Mouse (Mus musculus) heart, embryonic 11.5 days (tissue): Measurements from ENCODE around the gene Hoxa11. TPM values are rescaled to one million over a fixed set of nuclear protein-coding genes. Genes with fewer than 3 reads are reported as not detected.

ENCODE experiments used
- ATAC-seq: fragments of 200-750 bp; cut with Nextera tagmentation; replicated peaks from 2 replicates; pipeline ENCODE4 v1.8.0; 2017; ENCODE audit warnings: moderate library complexity; ENCODE audit not compliant: insufficient number of reproducible peaks, low FRiP score, low TSS enrichment
- H3K27ac ChIP-seq: fragments of 300-500 bp; sonication (generic); 2 replicates; pipeline ENCODE4 v1.5.1; 2014; ENCODE audit warnings: mild to moderate bottlenecking, low read depth, low read length
- H3K27me3 ChIP-seq: fragments of 300-500 bp; sonication (generic); 2 replicates; pipeline ENCODE4 v1.6.1; 2014; ENCODE audit warnings: mild to moderate bottlenecking, low read length, mixed read lengths; ENCODE audit not compliant: control insufficient read depth, insufficient read depth
- H3K36me3 ChIP-seq: fragments of 300-500 bp; sonication (generic); 2 replicates; pipeline ENCODE4 v1.6.1; 2014; ENCODE audit warnings: mild to moderate bottlenecking, low read length, moderate library complexity, mixed read lengths; ENCODE audit not compliant: control insufficient read depth, insufficient read depth
- H3K4me1 ChIP-seq: fragments of 300-500 bp; sonication (generic); 2 replicates; pipeline ENCODE4 v1.6.1; 2014; ENCODE audit warnings: low read length; ENCODE audit not compliant: control insufficient read depth, insufficient read depth
- H3K4me2 ChIP-seq: fragments of 300-500 bp; sonication (generic); 2 replicates; pipeline ENCODE4 v1.6.1; 2014; ENCODE audit warnings: mild to moderate bottlenecking, moderate library complexity
- H3K4me3 ChIP-seq: fragments of 300-500 bp; sonication (generic); 2 replicates; pipeline ENCODE4 v1.5.1; 2014; ENCODE audit warnings: low read depth, low read length
- H3K9ac ChIP-seq: fragments of 300-500 bp; sonication (generic); 2 replicates; pipeline ENCODE4 v1.6.1; 2014; ENCODE audit warnings: mild to moderate bottlenecking, low read depth, low read length, moderate library complexity
- H3K9me3 ChIP-seq: fragments of 300-500 bp; sonication (generic); replicated peaks from 2 replicates; pipeline ENCODE4 v1.6.1; 2016; ENCODE audit warnings: low read length; ENCODE audit not compliant: control insufficient read depth
- WGBS: fragments of 180-500 bp; shearing (Covaris S2); extraction: QIAGEN DNeasy Blood & Tissue Kit; methylation state at CpG from one replicate; pipeline ENCODE4 v1.1.7; 2014; ENCODE audit not compliant: insufficient replicate concordance; 5-methylcytosine and 5-hydroxymethylcytosine counted together
- polyA plus RNA-seq: library from polyadenylated mRNA; unstranded; fragments of >200 nt; fragmentation: Nextera tagmentation; extraction: Ambion mirVana; gene quantifications from 2 replicates; pipeline ENCODE4 v1.2.1, GENCODE M21; 2014

The Hoxa11 gene
- polyA plus RNA-seq, 1 experiment from 2014 or later = not detected

- ATAC-seq = no peak
- Histone ChIP-seq H3K4me1 (no peaks in the 10 kb centered on the region; the same call in 1 of the 2 replicates), H3K9me3 (no peaks in the 10 kb centered on the region), H3K4me2 (no peak overlapping the region), H3K9ac (no peak overlapping the region), H3K4me3 (no peak overlapping the region), H3K27me3 (peaks cover 89% of the 10 kb centered on the region), H3K36me3 (no peaks in the 10 kb centered on the region), H3K27ac (no peak overlapping the region)
- 7% methylated on average over 7 of the region's 7 CpGs for WGBS
These were observed 5.7 kb upstream of the Hoxa11 start for GRCm38 (mm10) chr6:52251177-52251879.

- 3% methylated on average over 4 of the region's 4 CpGs for WGBS
- no peak overlapping the region for H3K4me2 ChIP-seq
- no peak overlapping the region for H3K27ac ChIP-seq
- H3K4me3 ChIP-seq = no peak overlapping the region
- no peaks in the 10 kb centered on the region for H3K9me3 ChIP-seq
- H3K36me3 ChIP-seq = no peaks in the 10 kb centered on the region
- peaks cover 91% of the 10 kb centered on the region for H3K27me3 ChIP-seq
- H3K4me1 ChIP-seq = peaks cover 5% of the 10 kb centered on the region; the same call in 1 of the 2 replicates
- H3K9ac ChIP-seq = no peak overlapping the region
- ATAC-seq = no peak
These were observed 4.2 kb upstream of the Hoxa11 start for GRCm38 (mm10) chr6:52249826-52250225.

GRCm38 (mm10) chr6:52249415-52249738, 3.8 kb upstream of the Hoxa11 start:
- Histone ChIP-seq H3K27me3 (peaks cover 95% of the 10 kb centered on the region), H3K9me3 (no peaks in the 10 kb centered on the region), H3K27ac (no peak overlapping the region), H3K4me3 (0 out of 2 replicates have a peak overlapping the region, but pooled peaks have one; percentile 4), H3K4me2 (no peak overlapping the region; the same call in 1 of the 2 replicates), H3K4me1 (peaks cover 5% of the 10 kb centered on the region; the same call in 1 of the 2 replicates), H3K36me3 (no peaks in the 10 kb centered on the region), H3K9ac (no peak overlapping the region)
- no peak for ATAC-seq
- 2% methylated on average over 16 of the region's 16 CpGs for whole genome bisulfite sequencing

GRCm38 (mm10) chr6:52248638-52249414, 3.2 kb upstream of the Hoxa11 start:
- Histone ChIP-seq H3K4me3 (0 out of 2 replicates have a peak overlapping the region, but pooled peaks have one; percentile 4), H3K4me2 (no peak overlapping the region; the same call in 1 of the 2 replicates), H3K9me3 (no peaks in the 10 kb centered on the region), H3K9ac (no peak overlapping the region), H3K4me1 (peaks cover 5% of the 10 kb centered on the region; the same call in 1 of the 2 replicates), H3K36me3 (no peaks in the 10 kb centered on the region), H3K27me3 (peaks cover 96% of the 10 kb centered on the region), H3K27ac (no peak overlapping the region)
- no peak for ATAC-seq
- WGBS = under 1% methylated on average over 27 of the region's 27 CpGs

- no peaks in the 10 kb centered on the region for H3K36me3 ChIP-seq
- no peak for ATAC-seq
- no peak overlapping the region for H3K4me2 ChIP-seq
- no peaks in the 10 kb centered on the region for H3K9me3 ChIP-seq
- H3K4me1 ChIP-seq = peaks cover 5% of the 10 kb centered on the region; the same call in 1 of the 2 replicates
- no peak overlapping the region for H3K4me3 ChIP-seq
- H3K27me3 ChIP-seq = peaks cover 96% of the 10 kb centered on the region
- H3K27ac ChIP-seq = no peak overlapping the region
- under 1% methylated on average over 23 of the region's 23 CpGs for WGBS
- H3K9ac ChIP-seq = no peak overlapping the region
These were observed 2.4 kb upstream of the Hoxa11 start for GRCm38 (mm10) chr6:52247766-52248637.

- 2% methylated on average over 3 of the region's 3 CpGs for WGBS
- H3K9ac ChIP-seq = no peak overlapping the region
- no peak overlapping the region for H3K4me3 ChIP-seq
- H3K27ac ChIP-seq = no peak overlapping the region
- peaks cover 5% of the 10 kb centered on the region; the same call in 1 of the 2 replicates for H3K4me1 ChIP-seq
- no peak for ATAC-seq
- peaks cover 96% of the 10 kb centered on the region for H3K27me3 ChIP-seq
- H3K36me3 ChIP-seq = no peaks in the 10 kb centered on the region
- no peaks in the 10 kb centered on the region for H3K9me3 ChIP-seq
- H3K4me2 ChIP-seq = no peak overlapping the region
These were observed 1.3 kb upstream of the Hoxa11 start for GRCm38 (mm10) chr6:52246916-52247315.

- Histone ChIP-seq H3K9ac (no peak overlapping the region), H3K4me2 (no peak overlapping the region; the same call in 1 of the 2 replicates)
- under 1% methylated on average over 26 of the region's 26 CpGs for WGBS
These were observed 793 bp upstream of the Hoxa11 start for GRCm38 (mm10) chr6:52246403-52246803.

More at GRCm38 (mm10) chr6:52246403-52246803, 793 bp upstream of the Hoxa11 start:
- H3K9me3 ChIP-seq = no peaks in the 10 kb centered on the region
- peaks cover 5% of the 10 kb centered on the region; the same call in 1 of the 2 replicates for H3K4me1 ChIP-seq
- H3K27ac ChIP-seq = no peak overlapping the region
- H3K27me3 ChIP-seq = peaks cover 96% of the 10 kb centered on the region
- ATAC-seq = no peak
- H3K4me3 ChIP-seq = no peak overlapping the region
- no peaks in the 10 kb centered on the region for H3K36me3 ChIP-seq
